Mouse (Mus musculus) testis, postnatal 10 days (tissue): ENCODE measurements around the gene Ispd.

Experiments
- DNase-seq: peaks from one replicate; pipeline ENCODE4 v3.0.0; 2021; ENCODE audit warnings: low spot score

Gene Ispd

DNA sequence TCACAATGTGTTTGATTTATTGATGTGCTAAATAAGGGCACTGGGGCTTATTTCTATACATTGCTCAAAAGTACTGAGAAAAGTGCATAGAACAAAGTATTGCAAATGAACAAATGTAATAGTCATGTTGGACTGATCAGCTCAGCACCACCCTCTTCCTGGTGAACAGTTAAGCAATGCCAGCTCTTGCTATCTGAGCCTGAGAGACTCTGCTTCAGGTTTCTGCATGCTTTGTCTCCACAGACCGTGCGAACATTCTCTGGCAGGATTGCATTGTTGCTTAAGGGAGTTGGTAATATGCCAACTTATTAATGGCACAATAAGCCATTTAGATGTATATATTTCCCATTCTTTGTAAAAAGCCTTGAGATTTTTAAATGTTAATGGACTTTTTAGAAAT is 182.9 kb downstream of the Ispd start:
- DNase-seq, result no peak

DNA sequence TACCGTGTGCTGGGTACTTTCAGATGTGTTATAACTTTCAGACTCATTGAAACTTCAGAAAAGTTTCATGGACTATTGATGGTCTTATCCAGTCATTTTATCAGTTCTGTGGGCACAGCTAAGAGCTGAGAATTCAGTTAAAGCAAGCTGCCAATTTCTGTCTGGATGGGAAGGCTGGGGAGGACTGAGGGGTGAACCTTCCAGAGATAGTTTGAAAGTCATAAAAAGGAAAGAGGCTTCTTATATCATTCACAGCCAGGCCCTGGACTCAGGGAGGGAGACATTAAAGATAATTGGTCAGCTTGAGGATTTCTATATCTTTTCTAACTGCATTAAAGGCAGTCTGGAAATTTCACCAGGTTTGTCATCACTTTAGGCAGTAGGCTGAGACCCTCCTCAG is 185.7 kb downstream of the Ispd start:
- DNase-seq, result no peak

DNA sequence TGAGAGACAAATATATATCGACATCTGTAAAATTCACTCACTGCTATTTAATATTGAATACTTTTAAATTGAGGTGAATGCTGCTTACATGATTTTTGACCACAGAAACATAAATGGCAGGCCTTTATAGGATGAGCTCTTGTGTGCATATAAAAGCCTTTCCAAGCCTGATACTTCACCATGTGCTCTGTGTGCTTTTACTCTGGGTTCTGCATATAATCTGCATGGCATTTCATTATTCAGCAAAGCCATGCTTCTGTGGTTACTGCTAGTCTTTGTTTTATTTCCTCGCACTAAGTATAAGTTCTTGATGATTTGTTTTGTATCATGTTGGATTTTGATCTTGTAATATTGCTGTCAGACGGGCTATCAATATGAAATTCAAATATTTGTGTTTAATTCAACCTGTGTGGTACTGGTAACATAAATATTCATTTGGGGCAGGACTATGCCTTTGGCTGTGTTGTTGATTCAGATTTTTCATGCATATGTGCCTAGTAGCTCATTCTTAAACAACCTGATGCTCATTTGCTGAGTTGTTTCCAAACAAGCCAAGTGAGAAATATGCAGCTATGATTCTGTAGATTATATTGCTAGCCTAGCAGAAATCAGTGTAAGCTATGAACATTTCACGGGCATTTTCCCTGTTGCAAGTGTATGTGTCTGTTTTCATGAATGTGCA is 189.3 kb downstream of the Ispd start:
- no peak for DNase-seq

DNA sequence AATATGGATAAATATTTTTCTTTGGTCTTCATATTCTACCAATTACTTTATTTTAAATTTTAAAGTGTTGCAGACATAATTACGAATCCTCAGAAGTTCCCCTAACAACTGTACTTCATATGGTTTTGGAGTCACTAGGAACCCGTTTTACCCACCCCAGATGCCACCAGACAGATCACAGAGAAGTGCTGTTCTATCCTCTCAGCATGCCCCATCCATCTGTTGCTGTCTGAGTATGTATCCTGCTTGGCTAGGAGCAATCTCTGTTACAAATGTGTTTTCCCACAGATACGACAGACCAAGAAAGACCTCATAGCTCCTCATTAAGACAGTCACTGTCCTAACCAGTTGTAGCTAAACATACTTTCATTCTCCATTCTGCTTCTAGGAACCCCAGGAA is 203.6 kb downstream of the Ispd start:
- DNase-seq, result no peak

DNA sequence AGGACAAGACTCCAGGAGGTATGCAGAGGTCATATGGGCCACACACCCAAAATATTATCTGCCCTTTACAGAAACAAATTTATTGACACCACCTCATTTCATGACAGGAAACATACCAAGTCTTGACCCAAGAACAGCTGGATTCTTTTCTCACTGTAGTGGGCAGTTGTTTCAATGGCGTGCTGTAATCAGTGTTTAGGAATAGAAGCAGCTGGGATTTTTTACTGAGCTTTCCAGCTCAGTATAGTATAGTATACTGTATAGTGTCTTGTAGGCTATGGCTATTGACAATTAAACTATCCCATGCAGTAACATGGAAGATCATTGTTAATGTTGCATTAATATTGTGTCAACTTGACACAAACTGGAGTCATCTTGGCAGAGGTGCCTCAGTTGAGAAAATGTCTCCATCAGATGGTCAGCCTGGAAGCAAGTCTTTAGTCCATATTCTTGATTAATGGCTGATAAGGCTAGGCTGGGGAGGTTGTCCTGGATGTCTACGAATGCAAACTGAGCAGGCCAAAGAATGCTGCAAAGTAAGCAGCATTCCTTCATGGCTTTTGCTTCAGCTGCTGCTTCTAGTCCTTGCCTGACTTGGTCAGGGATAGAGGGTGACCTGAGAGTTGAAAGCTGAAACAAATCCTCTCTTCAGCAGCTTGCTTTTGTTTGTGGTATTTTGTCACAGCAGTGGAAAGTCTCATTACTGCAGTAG is 216.4 kb downstream of the Ispd start:
- DNase-seq, result no peak

DNA sequence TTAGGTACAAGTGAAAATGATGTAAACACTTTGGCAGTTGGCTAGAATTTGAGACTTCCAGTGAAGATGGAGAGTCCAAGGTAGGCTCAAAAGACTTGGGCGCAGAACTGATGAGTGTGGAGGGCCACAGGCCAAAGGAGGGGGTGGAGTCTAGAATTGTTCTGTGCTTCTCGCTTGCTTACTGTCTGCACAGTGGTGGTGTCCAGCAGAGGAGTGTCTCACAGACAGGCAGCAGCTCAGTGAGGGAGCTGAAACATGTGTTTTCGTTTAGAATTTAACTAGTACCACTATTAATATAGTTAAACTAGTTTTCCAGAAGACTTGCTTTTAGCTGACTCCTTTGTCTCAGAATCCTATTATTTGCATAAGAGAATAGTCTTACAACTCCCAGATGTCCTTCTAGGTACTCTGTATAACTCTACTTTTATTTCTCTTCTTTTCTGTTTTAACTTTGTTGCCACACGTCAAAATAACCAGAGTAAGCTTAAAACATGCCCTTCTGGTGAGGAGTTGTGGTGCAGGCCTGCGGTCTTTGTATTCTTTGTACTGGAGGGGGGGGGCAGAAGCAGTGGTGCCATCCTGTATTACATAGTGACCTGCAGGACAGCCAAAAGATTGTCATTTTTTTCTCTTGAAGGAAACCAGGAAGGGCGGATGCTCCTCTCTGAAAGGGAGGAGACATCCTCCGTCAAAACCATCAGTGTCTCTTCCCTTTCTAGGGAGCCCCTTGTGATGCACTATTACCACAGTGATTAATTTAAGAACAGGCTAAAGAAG is 240.9 kb downstream of the Ispd start:
- no peak for DNase-seq

DNA sequence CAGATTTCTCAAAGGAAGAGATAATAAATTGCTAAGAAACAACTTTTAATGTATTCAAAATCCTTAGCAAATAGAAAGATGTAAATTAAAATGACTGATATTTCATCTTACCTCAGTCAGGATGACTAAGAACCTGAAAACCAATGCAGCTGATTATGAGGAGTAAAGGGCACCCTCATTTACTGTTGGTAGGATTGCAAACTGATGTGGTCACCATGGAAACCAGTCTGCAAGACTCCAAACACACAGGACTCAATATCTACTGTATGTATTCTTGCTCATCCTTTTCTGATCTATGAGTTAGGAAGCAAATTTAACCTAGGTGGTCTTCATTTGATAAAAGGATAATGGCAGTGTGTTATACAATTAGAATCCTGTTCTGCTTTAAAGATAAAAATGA is 246.0 kb downstream of the Ispd start:
- no peak for DNase-seq

DNA sequence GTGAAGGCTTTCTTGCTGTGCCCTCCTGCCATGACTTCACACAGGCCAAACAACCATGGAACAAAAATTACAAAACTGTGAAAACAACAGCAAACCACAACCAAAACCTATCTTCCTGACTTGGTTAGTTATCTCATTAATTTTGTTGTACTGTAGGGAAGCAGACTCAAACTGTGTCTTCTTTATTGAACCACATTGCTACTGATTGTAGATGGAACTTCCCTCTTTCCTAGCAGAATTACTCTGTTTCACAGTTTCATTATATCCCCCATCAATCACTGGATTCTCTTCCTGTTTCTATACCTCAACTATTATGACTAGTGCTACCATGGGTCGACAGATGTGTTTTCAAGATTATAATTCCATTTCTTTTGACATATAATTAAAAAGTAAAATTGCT is 251.2 kb downstream of the Ispd start:
- no peak for DNase-seq

DNA sequence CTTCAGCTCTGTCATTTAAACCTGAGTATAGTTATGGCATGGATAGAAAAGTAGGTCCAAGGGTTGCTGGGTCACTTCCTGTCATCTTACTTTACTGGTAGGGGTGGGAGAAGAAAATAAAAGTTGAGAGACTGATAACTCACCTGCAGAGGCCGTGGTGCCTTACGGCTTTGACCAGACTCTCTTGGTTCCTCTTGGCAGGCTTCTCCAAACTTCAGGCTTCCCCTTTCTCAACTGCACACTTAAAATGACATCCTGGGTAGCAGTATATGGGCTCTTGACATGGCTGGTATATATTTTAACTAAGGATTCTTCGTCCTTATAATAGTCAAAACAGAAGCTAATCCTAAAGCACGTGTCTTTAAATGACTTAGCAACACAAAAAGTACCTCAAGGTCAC is 266.3 kb downstream of the Ispd start:
- DNase-seq, result no peak

DNA sequence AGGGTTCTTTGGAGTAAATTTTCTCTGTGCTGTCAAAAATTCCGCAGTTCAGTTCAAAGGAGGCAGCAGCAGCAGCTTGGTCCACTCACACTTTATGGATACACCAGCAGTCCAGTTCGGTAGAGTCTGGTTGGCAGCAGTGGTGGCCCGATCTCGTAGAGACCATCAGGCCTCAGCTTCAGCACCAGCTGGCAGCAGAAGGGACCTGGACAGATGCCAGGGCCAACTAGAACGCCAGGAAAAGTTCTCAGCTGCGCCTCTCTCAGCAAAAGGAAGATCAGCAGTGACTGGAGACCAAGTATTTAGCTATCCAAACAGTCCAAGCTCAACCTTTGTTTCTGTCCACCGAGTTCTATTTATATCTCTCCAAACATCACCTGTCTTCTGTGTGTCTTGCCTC is 281.2 kb downstream of the Ispd start:
- DNase-seq, result peak; percentile 48

DNA sequence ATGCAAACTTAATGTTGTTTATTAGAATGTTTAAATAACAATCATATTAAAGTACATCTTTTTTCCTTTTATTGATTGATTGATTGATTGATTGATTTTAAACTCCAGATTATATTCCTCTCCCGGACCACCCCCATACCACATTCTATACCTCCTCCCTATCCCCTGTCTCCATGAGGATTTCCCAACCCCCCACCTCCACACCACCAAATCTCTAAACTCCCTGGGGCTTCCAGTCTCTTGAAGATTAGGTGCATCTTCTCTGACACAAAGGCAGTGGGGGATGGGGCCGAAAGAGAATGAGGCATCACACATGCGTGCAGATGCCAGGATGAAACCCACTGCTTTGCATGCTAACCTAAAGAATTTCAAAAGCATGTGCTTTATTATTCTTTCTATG is 283.5 kb downstream of the Ispd start:
- DNase-seq, result no peak

DNA sequence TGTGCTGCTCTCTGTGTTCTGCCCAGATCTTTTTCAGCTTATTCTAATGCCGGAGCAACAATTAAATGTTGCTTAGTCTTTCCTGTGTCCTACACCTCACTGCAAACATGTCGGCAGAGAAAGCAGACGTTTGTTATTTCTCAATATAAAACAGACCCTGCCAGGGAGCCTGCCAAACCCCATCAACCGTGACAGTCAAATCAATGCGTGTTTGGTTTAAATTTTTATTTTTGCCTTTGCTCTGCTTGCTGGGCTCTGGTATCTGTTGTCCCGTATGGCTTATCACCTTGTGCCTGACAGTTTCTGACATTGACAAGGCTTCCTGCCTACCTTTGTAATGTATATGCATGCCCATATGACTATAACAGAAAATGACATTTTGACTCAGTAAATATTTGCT is 285.5 kb downstream of the Ispd start:
- no peak for DNase-seq

DNA sequence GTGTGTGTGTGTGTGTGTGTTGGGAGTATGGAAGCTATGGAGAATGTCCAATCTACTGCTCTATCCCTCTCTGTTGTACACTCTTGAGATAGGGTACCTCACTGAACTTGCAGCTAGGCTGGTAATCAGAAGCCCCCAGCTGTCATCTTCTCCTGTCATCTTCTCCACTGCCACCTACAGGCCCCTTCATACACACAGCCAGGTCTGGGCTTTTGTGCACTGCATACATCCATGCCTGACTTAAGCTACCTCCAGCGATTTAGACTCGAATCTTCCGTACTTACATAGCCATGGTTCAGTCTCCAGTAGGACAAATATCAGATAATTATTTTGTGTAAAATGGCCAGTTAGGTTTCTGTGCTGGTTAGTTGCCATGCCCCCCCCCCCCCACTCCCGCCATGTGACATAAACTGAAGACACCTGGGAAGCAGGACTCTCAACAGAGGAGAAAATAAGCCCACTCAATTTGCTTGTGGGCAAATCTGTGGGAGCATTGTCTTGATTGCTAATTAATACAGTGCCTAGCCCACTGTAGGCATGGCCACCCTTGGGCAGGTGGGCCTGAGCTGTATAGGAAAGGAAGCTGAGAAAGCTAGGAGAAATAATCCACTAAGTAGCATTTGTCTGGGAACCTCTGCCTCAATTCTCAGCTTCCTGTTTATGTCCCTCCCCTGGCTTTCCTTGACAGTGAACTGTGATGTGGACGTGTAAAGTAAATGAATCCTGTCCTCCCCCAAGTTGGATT is 289.1 kb downstream of the Ispd start:
- no peak for DNase-seq

DNA sequence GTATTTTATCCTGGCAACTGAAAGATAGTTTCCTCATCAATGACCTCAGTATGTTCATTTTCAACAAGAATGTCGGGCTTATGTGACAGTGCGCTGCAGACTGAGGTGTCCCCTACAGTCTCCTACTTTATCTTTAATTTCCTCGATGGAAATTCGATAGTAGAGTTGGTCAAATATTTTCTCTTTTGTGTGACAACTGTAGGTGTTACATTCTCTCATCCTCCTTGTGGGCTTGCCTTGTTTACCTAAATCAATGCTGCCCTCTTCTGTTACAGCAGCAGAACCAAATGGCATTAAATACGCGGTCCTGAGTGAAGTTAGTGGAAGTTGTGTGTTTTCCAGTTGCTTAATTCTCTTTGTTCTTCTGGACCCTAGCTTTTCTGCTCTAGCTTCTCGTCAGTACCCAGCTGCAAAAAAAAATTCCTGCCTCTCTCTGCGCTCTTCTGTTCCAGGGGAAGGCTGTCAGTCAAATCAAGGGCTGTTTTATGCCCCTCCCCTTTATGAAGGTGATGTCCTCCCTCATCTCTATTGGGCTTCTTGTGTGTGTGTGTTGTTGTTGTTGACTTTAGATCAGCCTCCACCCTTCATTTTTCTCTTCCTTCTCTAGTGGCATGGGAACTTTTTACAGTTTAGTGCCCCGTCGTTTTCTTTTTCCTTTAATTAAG is 289.8 kb downstream of the Ispd start:
- DNase-seq, result no peak

DNA sequence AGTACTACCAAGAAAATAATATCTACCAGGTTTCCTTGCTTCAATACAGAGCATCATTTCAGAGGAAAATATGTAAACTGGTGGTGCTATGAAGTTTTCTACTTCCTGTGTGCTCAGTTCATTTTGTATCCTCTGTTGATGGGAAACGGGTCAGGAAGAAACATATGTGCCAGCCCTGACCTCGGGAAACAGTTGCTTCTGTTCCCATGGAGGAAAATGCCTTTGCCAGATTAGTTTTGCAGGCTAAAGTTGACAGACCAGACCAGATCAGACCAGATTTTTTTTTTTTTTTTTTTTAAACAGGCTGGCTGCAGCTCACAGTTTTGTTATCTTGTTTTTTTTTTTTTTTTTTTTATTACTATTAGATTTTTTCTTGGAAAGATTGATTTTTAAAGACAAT is 293.2 kb downstream of the Ispd start:
- DNase-seq, result no peak

DNA sequence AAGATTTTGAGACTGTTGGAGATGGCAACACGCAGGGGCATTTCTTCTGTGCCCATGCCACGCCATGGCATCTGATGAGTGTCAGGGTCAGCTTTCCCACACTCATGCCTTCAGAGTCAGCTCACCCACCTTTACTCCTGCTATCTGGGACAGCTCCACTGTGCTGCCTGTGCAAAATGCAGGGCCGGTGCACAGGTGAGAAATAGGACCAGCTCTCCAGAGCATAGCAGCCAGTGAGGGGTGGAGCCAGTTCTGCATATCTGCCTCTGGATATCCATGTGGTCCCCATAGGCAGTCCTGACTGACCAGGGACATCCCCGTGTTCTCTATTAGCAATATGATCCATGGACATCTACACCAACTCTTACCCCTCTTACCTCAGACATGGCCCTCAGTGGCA is 297.0 kb downstream of the Ispd start:
- DNase-seq, result no peak

DNA sequence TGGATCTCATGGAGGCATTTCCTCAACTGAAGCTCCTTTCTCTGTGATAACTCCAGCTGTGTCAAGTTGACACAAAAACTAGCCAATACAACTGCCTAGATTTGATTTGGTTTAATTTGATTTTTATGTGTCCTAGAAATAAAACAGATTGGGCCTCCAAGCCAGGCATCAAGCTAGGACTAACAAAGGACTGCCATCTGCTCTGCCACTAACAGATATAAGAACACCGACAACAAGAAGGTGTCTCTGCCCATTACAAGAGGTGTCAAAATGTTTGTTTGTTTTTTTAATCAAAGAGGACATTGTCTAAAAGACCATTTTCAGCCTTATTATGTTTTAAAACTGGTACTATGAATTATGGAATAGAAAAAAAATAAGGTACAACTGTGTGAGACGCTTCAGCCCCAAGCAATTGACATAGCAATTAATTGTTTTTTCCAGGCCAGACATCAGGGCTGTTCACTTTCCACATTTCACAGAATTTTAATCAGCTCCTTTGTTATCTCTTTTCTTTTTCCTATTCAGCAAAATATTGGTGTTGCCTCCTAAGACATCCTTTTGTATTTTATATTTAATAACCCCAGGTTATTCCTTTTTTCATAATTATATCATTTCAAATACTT is 299.7 kb downstream of the Ispd start:
- DNase-seq, result no peak

DNA sequence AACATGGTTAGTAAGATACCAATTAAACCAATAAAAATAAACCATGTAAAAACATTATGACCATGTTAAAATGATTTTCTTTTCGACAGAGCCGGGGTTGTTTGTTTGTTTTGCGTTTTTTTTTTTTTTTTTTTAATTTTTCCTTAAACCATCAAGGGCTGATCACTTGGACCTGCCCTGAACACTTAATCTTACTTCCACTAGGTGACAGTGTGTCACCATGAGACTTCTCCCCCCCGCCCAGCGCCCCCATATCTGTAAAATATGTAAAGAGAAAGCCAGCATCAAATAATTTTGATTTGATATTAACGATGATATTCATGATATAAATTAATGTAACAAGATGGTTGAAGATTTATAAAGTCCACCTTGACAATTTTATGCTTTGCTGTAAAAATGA is 300.5 kb downstream of the Ispd start:
- no peak for DNase-seq

DNA sequence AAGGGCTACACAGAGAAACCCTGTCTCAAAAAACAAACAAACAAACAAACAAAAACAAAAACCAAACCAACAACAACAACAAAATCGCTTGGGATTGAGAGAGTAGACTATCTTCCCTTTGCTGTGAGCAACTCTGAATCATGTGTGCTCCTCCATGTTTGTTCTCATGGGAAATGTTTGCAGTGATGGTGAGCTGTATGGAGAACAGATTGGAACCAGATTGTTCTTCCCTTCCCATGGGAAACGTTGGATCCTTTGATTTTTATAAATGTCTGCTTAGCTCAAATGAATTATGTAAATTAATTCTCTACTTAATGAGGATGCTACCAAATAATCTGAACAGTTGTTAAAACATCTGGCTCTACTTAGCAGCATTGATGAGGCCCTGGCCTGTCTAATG is 312.8 kb downstream of the Ispd start:
- no peak for DNase-seq

DNA sequence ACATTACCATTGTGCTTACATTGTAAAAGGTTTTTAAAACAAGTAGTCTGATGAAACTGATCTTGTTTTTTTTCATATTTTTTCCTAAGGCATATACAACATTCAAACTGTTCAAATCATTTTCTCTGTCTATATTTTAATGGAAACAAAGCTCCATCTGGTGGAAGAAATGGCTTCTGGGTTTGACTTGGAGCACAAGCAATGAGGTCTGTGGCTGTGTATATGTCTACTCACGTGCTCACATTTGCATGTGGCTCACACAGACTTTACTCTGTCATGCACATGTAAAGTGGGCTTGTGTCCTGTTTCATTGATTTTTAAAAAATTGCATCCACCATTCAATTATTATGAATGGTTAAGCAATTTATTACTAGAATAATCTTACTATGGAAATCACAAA is 323.1 kb downstream of the Ispd start:
- DNase-seq, result no peak

DNA sequence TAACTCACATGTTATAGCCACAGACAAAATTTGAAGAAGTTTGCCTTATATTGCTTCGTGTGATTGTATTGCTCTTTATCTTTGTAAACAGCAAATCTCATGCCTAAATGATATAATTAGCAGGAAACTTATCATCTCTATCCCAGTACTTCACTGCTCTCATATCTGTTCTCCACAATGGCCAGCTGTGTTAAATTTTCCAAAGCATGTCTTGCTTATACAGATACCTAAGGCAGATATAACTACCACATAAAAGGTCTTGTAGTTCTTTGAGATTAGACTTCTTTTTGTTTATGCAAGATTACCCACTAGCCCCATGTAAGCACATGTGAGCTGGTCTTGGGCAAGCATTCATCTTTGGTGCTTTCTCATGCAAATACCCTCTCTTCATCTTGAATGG is 327.6 kb downstream of the Ispd start:
- no peak for DNase-seq
